8 mouse cellular contexts compared by ENCODE assay signal in the genomic region with DNA sequence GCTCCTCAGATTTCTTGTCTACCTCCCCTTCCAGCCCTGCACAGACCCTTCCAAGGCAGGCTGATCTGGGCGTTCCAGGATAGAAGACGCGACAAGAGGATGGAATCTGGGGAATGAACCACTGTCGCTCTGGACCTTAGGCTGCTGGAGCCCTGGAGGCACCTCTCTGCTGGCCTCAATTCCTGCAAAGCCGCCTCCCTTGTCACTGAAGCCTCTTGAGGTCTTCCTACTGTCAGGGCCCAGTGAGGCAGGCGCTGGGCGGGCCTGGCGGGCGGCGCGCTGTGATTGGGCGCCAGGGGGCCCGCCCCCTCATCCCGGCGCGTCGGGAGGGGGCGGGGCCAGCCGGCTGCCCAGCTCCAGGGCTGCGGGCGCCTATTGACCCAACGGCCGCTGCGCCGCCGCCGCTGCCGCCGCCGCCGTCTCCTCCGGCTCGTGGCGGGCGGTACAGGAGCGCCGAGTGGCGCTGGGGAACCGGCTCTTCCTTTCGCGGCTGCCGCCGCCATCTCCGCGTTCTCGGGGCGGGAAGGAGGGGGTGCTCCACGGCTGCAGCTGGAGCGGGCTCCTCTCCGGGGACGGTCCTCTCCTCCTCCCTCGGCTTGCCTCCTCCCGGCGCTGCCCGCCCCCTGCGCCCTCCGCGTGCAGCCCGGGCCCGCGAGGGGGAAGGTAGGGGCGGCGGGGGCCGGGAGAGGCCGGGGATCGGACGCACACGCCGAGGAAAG. TPM values are rescaled to one million over a fixed set of nuclear protein-coding genes. Genes with fewer than 3 reads are reported as not detected.
DNase-seq lines count a peak whose midpoint lies in the region; ATAC-seq lines count a peak whose summit lies in the region.

A gene (plus strand): TSS at position 365 of the 719 bp plus-strand sequence.

- peak; percentile 77 for ATAC-seq in megakaryocyte, adult 5-6 weeks (ENCODE audit: poor library complexity, severe bottlenecking)

- DNase-seq in adrenal gland, adult (ENCODE audit: inconsistent age in 2 of 2, low spot score in 1 of 2) = peak; percentile 95 to 97
- peak; percentile 89 for DNase-seq in embryo, embryonic 10 days (ENCODE audit: low spot score)
- DNase-seq in gastrocnemius, postnatal 10 days = peak; percentile 90
- DNase-seq in induced T-regulatory cell, adult 2 months (ENCODE audit: low read depth) = peak; percentile 91
- peak; percentile 77 to 86 for DNase-seq in left cerebral cortex, adult 8-10 months (ENCODE audit: low spot score in 2 of 2)
- peak; percentile 90 for DNase-seq in right cerebral cortex, adult 18-20 months
- DNase-seq in urinary bladder, postnatal 10 days (ENCODE audit: low spot score) = peak; percentile 30

RNA-seq across cellular contexts. Expression of the gene that starts here (rescaled TPM):
- total RNA-seq in gastrocnemius, postnatal 10 days (2021) = 10 to 100 TPM; 26.8 to 35.2 TPM
- 10 to 100 TPM; 20.3 to 21.7 (median 20.9) TPM for total RNA-seq in left cerebral cortex, adult 8-10 months (2022)
- total RNA-seq in megakaryocyte, adult 5-6 weeks (2015) = 37.3 and 39.2 TPM in 2 replicates
- total RNA-seq in megakaryocyte, adult 5-6 weeks (2017) = 38.3 and 48.0 TPM in 2 replicates

Comparison
In these comparisons a context has a peak if more than half of its experiments do, and no peak if none do; other contexts are left out.
1. Peak in every context shown above with its lines: DNase-seq and ATAC-seq.
2. DNase-seq: peak in every context shown above with its lines; median percentile 96 in adrenal gland, adult; 91 in induced T-regulatory cell, adult 2 months; 90 in gastrocnemius, postnatal 10 days; 90 in right cerebral cortex, adult 18-20 months; 89 in embryo, embryonic 10 days; 82 in left cerebral cortex, adult 8-10 months; 30 in urinary bladder, postnatal 10 days.